Mouse (Mus musculus): ENCODE measurements around the gene Ddit4l.
"Not testable (repeated sequence)": the region's sequence is repeated elsewhere in the genome, so short reads cannot be mapped to it uniquely, and the experiment has no call there.

The Ddit4l gene

DNA sequence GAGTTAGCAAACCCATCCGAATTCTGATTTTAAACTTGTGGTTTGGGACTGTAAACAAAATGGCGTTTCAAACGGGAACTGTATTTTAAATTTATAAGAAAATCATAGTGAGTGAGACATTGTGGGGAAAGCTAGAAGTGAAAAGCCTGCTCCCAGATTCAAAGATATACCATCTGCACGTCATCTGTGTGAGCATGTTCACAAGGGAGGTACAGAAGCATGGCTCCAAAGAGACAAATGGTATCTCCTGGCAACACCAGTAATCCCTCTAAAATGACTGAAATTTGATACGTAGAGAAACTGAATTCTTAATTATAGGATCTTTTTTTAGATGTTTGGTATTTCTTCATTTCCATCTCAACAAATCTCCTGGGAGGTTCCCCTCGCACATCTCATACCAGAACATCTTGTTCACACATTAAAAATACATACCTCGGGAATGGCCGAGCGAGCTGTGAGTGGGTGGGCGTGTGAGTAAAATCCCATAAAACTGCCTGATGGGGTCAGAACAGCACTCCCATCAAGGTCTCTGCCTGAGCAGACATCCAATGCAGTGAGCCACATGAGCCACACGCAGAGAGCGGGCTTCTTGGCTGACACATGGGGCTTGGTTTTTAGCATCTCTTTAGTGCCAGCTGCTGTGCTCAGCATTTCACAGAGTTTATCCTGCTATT lies 26.2 kb downstream of the Ddit4l start:
- no peak for DNase-seq (ENCODE audit: low spot score)

DNA sequence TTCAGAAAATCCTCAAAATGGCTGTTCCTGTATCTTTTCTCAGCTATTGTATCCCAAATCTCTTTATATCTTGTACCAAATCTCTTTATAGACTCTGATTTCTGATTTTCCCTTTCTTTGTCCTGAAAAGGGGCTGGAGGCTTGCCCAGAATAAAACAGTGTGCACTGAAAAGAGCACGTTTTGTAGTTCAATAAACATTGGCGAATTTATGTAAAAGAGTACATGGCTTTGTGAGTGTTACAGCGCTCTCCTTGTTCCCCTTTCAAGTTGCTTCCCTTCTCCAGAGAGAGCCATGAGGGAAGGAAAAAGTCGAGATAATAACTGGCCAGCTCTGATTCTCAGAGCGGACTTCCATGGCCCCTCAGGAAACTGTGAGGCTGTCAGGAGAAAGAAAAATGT lies 27.7 kb downstream of the Ddit4l start:
- DNase-seq (ENCODE audit: low spot score) = no peak

DNA sequence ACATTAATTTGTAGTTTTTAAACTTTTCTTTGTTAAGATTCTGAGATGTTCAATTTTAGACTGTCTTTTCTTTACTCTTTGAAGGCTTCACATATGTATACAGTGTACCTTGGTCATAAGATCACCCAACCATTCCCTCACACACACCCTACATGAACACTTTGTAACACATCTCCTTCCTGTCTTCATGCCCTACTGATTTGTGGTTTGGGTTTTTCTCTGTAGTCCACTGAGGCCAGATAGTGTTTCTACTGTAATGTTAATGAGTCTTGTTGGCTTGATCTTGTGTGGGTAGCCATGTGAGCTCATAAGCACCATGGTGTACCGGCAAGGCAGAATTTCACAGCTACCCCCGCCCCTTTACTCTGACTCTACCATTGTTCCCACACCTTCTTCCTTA lies 31.4 kb downstream of the Ddit4l start:
- DNase-seq (ENCODE audit: low spot score) = no peak

DNA sequence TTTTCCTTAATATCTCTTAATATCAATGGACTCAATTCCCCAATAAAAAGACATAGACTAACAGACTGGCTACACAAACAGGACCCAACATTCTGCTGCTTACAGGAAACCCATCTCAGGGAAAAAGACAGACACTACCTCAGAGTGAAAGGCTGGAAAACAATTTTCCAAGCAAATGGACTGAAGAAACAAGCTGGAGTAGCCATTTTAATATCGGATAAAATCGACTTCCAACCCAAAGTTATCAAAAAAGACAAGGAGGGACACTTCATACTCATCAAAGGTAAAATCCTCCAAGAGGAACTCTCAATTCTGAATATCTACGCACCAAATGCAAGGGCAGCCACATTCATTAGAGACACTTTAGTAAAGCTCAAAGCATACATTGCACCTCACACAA lies 49.8 kb downstream of the Ddit4l start, which contains the start of gene Gm21962:
Gene Gm21962 (plus strand): TSS at position 301 of the 400 bp plus-strand sequence.
- DNase-seq (ENCODE audit: low spot score) = not testable (repeated sequence)

Data from lung, postnatal 25 days (tissue).